Mouse (Mus musculus): ENCODE measurements around the gene Fance. TPM values are rescaled to one million over a fixed set of nuclear protein-coding genes. Genes with fewer than 3 reads are reported as not detected.
A peak's percentile ranks its signal among the peaks of the same experiment; 100 is the strongest.

The Fance gene
- polyA plus RNA-seq (2015; fragmentation: Nextera tagmentation; extraction: Ambion mirVana): 21.9 and 24.2 TPM in 2 replicates

- Histone ChIP-seq H3K9me3 (no peaks in the 10 kb centered on the region), H3K4me1 (replicated peaks) (peaks cover 30% of the 10 kb centered on the region), H3K4me3 (peak within 1 kb of the TSS; percentile 82), H3K27ac (peak within 1 kb of the TSS; percentile 91), H3K36me3 (peaks cover 25% of the 10 kb centered on the region), H3K27me3 (no peaks in the 10 kb centered on the region), H3K9ac (peak within 1 kb of the TSS; percentile 86), H3K4me2 (peak within 1 kb of the TSS; percentile 87)
- under 1% methylated on average over 66 of the region's 69 CpGs for WGBS
- peak; percentile 98 for ATAC-seq (ENCODE audit: low FRiP score)
These were observed at the start of gene Fance for GRCm38 (mm10) chr17:28313212-28313879. TSS of gene Fance (plus strand) at chr17:28313519.

- no peak overlapping the region for H3K9ac ChIP-seq
- H3K27ac ChIP-seq: no peak overlapping the region
- H3K36me3 ChIP-seq: no peaks in the 10 kb centered on the region
- 93% methylated on average over 5 of the region's 5 CpGs for WGBS
- no peaks in the 10 kb centered on the region for H3K9me3 ChIP-seq
- H3K27me3 ChIP-seq: no peaks in the 10 kb centered on the region
- no peak for ATAC-seq (ENCODE audit: low FRiP score)
- no peak overlapping the region for H3K4me2 ChIP-seq
- H3K4me1 ChIP-seq (replicated peaks): peaks cover 7% of the 10 kb centered on the region
- no peak overlapping the region for H3K4me3 ChIP-seq
These were observed 46.1 kb upstream of the Fance start for GRCm38 (mm10) chr17:28267251-28267650.

- Histone ChIP-seq H3K4me3 (no peak overlapping the region), H3K9me3 (no peaks in the 10 kb centered on the region), H3K4me1 (replicated peaks) (peaks cover 8% of the 10 kb centered on the region; the same call in 1 of the 2 replicates), H3K4me2 (no peak overlapping the region), H3K27ac (no peak overlapping the region), H3K9ac (no peak overlapping the region), H3K36me3 (no peaks in the 10 kb centered on the region), H3K27me3 (no peaks in the 10 kb centered on the region)
- 84% methylated on average over 13 of the region's 13 CpGs for WGBS
- no peak for ATAC-seq (ENCODE audit: low FRiP score)
These were observed 43.2 kb upstream of the Fance start for GRCm38 (mm10) chr17:28270165-28270564.

- ATAC-seq (ENCODE audit: low FRiP score): no peak
- Histone ChIP-seq H3K36me3 (no peaks in the 10 kb centered on the region), H3K4me2 (no peak overlapping the region), H3K4me3 (no peak overlapping the region), H3K9ac (0 out of 2 replicates have a peak overlapping the region, but pooled peaks have one; percentile 6), H3K9me3 (no peaks in the 10 kb centered on the region), H3K27ac (no peak overlapping the region), H3K27me3 (no peaks in the 10 kb centered on the region), H3K4me1 (replicated peaks) (peaks cover 8% of the 10 kb centered on the region)
- 79% methylated on average over 12 of the region's 12 CpGs for WGBS
These were observed 41.6 kb upstream of the Fance start for GRCm38 (mm10) chr17:28271537-28272266.

GRCm38 (mm10) chr17:28272281-28272680 is 41.0 kb upstream of the Fance start:
- Histone ChIP-seq H3K36me3 (no peaks in the 10 kb centered on the region), H3K4me2 (no peak overlapping the region), H3K4me3 (no peak overlapping the region), H3K27ac (no peak overlapping the region), H3K27me3 (no peaks in the 10 kb centered on the region), H3K4me1 (replicated peaks) (peaks cover 14% of the 10 kb centered on the region), H3K9me3 (no peaks in the 10 kb centered on the region), H3K9ac (no peak overlapping the region; the same call in 1 of the 2 replicates)
- 81% methylated on average over 9 of the region's 9 CpGs for WGBS
- no peak for ATAC-seq (ENCODE audit: low FRiP score)

- WGBS: 80% methylated on average over 6 of the region's 6 CpGs
- peak overlapping the region; percentile 5; the same call in 1 of the 2 replicates for H3K9ac ChIP-seq
- H3K4me2 ChIP-seq: no peak overlapping the region
- no peaks in the 10 kb centered on the region for H3K27me3 ChIP-seq
- H3K4me3 ChIP-seq: no peak overlapping the region
- H3K4me1 ChIP-seq (replicated peaks): peaks cover 20% of the 10 kb centered on the region
- ATAC-seq (ENCODE audit: low FRiP score): no peak
- no peaks in the 10 kb centered on the region for H3K36me3 ChIP-seq
- no peaks in the 10 kb centered on the region for H3K9me3 ChIP-seq
- no peak overlapping the region for H3K27ac ChIP-seq
These were observed 40.5 kb upstream of the Fance start for GRCm38 (mm10) chr17:28272837-28273236.

- Histone ChIP-seq H3K9me3 (no peaks in the 10 kb centered on the region), H3K9ac (no peak overlapping the region), H3K4me2 (no peak overlapping the region), H3K27ac (no peak overlapping the region), H3K4me3 (no peak overlapping the region), H3K4me1 (replicated peaks) (peaks cover 27% of the 10 kb centered on the region), H3K27me3 (no peaks in the 10 kb centered on the region), H3K36me3 (no peaks in the 10 kb centered on the region)
- 82% methylated on average over 3 of the region's 3 CpGs for WGBS
- ATAC-seq (ENCODE audit: low FRiP score): no peak
These were observed 38.6 kb upstream of the Fance start for GRCm38 (mm10) chr17:28274739-28275138.

GRCm38 (mm10) chr17:28277226-28277625 is 36.1 kb upstream of the Fance start:
- WGBS: 83% methylated on average over 14 of the region's 14 CpGs
- H3K9ac ChIP-seq: peak overlapping the region; percentile 19; the same call in 1 of the 2 replicates
- H3K4me3 ChIP-seq: no peak overlapping the region
- no peaks in the 10 kb centered on the region for H3K9me3 ChIP-seq
- peaks cover 44% of the 10 kb centered on the region for H3K4me1 ChIP-seq (replicated peaks)
- no peaks in the 10 kb centered on the region for H3K27me3 ChIP-seq
- no peak overlapping the region for H3K4me2 ChIP-seq
- no peak overlapping the region for H3K27ac ChIP-seq
- no peaks in the 10 kb centered on the region for H3K36me3 ChIP-seq
- no peak for ATAC-seq (ENCODE audit: low FRiP score)

GRCm38 (mm10) chr17:28277721-28278120 is 35.6 kb upstream of the Fance start:
- ATAC-seq (ENCODE audit: low FRiP score): no peak
- 66% methylated on average over 10 of the region's 10 CpGs for WGBS

GRCm38 (mm10) chr17:28278156-28278555 is 35.2 kb upstream of the Fance start:
- H3K27ac ChIP-seq: no peak overlapping the region
- 89% methylated on average over 3 of the region's 3 CpGs for WGBS
- no peaks in the 10 kb centered on the region for H3K36me3 ChIP-seq
- ATAC-seq (ENCODE audit: low FRiP score): no peak
- H3K4me1 ChIP-seq (replicated peaks): peaks cover 37% of the 10 kb centered on the region
- H3K9me3 ChIP-seq: no peaks in the 10 kb centered on the region
- H3K4me2 ChIP-seq: no peak overlapping the region
- H3K27me3 ChIP-seq: no peaks in the 10 kb centered on the region
- no peak overlapping the region for H3K9ac ChIP-seq
- no peak overlapping the region for H3K4me3 ChIP-seq

More at GRCm38 (mm10) chr17:28277721-28278120, 35.6 kb upstream of the Fance start:
- Histone ChIP-seq H3K4me3 (no peak overlapping the region), H3K9ac (no peak overlapping the region; the same call in 1 of the 2 replicates), H3K4me2 (no peak overlapping the region), H3K4me1 (replicated peaks) (peaks cover 39% of the 10 kb centered on the region), H3K9me3 (no peaks in the 10 kb centered on the region), H3K36me3 (no peaks in the 10 kb centered on the region), H3K27me3 (no peaks in the 10 kb centered on the region), H3K27ac (no peak overlapping the region)

GRCm38 (mm10) chr17:28279236-28279635 is 34.1 kb upstream of the Fance start:
- WGBS: 53% methylated on average over 4 of the region's 4 CpGs
- Histone ChIP-seq H3K27ac (no peak overlapping the region), H3K4me2 (no peak overlapping the region), H3K27me3 (no peaks in the 10 kb centered on the region), H3K4me1 (replicated peaks) (peaks cover 37% of the 10 kb centered on the region), H3K9ac (no peak overlapping the region), H3K9me3 (no peaks in the 10 kb centered on the region), H3K36me3 (no peaks in the 10 kb centered on the region), H3K4me3 (no peak overlapping the region)
- no peak for ATAC-seq (ENCODE audit: low FRiP score)

GRCm38 (mm10) chr17:28279780-28280422 is 33.4 kb upstream of the Fance start:
- 67% methylated on average over 15 of the region's 15 CpGs for WGBS
- Histone ChIP-seq H3K9ac (no peak overlapping the region), H3K4me3 (no peak overlapping the region), H3K27ac (no peak overlapping the region), H3K9me3 (no peaks in the 10 kb centered on the region), H3K4me1 (replicated peaks) (peaks cover 37% of the 10 kb centered on the region), H3K27me3 (no peaks in the 10 kb centered on the region), H3K4me2 (no peak overlapping the region), H3K36me3 (no peaks in the 10 kb centered on the region)
- ATAC-seq (ENCODE audit: low FRiP score): no peak
